Mouse (Mus musculus) ES-E14 (cell line): ENCODE data around the gene Olfm1.

Source experiments
- CHD2 ChIP-seq: IDR thresholded peaks from 2 replicates; pipeline ENCODE4 v1.6.1; 2014; ENCODE audit warnings: mild to moderate bottlenecking, low read depth, low read length, inconsistent platforms
- HCFC1 ChIP-seq: IDR thresholded peaks from 2 replicates; pipeline ENCODE4 v1.6.1; 2012; ENCODE audit warnings: low read length, inconsistent platforms, borderline replicate concordance; ENCODE audit not compliant: insufficient read depth
- MAFK ChIP-seq: IDR thresholded peaks from 2 replicates; pipeline ENCODE4 v1.6.1; 2014; ENCODE audit warnings: mild to moderate bottlenecking, low read depth, low read length, inconsistent platforms; ENCODE audit not compliant: insufficient read depth
- ZC3H11A ChIP-seq: IDR thresholded peaks from 2 replicates; pipeline ENCODE4 v1.6.1; 2012; ENCODE audit warnings: low read depth, mild to moderate bottlenecking, inconsistent platforms, low read length, borderline replicate concordance
- ZNF384 ChIP-seq: IDR thresholded peaks from 2 replicates; pipeline ENCODE4 v1.6.1; 2012; ENCODE audit warnings: low read depth, low read length, inconsistent platforms

GRCm38 (mm10) chr2:28226971-28227370 lies 34.2 kb downstream of the Olfm1 start:
- no peak for TF ChIP-seq ZNF384
- TF ChIP-seq ZC3H11A: no peak
- TF ChIP-seq HCFC1: no peak
- TF ChIP-seq MAFK: no peak
- no peak for TF ChIP-seq CHD2
